Mouse (Mus musculus): ENCODE results near the gene Nkd1.
A peak's percentile ranks its signal among the peaks of the same experiment; 100 is the strongest.

Nkd1 gene

DNA sequence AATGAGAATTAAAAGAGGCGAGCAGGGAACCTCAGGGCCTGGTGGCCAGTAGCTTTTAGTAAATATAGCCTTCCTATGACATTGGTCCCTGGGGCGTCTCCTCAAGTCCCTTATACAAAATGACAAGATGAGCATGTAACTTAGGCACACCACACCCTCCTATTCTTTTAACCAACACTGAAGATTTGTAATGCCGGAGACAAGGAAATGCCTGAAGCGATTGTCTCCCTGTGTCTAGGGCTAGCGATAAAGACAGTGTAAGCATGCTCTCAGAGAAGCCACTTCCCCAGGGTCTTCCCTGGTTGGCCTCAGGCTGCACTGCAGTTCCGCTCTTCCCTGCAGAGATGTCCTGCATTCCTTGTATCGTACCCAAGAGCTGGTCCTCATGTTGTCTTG is 17.8 kb downstream of the Nkd1 start:
- no peak for DNase-seq

- DNase-seq, result no peak
Measured at GRCm38 (mm10) chr8:88539963-88540362, 18.8 kb downstream of the Nkd1 start.

- DNase-seq, result no peak
Measured at GRCm38 (mm10) chr8:88542596-88543213, 21.6 kb downstream of the Nkd1 start.

- DNase-seq, result no peak
Measured at GRCm38 (mm10) chr8:88544677-88545076, 23.5 kb downstream of the Nkd1 start.

DNA sequence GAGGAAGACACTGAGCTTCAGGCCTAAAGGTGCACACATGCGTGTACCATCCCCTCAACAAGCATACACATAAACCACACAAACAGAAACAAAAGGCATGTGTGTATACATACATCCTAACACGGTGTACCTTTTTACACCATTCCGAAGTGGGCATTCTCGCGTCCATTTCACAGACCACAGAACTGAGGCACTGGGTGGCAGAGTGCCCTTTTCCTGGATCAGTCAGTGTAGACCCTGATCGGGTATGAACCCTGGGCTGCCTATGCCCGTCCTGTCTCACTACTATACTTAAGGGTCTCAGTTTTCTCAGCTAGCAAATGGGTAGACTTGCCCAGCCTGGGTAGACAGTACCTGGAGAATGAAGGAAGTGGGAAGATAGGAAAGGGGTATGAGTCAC is 24.3 kb downstream of the Nkd1 start:
- DNase-seq, result no peak

- no peak for DNase-seq
Measured at GRCm38 (mm10) chr8:88546032-88546732, 25.0 kb downstream of the Nkd1 start.

GRCm38 (mm10) chr8:88555669-88556068 is 34.5 kb downstream of the Nkd1 start:
- no peak for DNase-seq

GRCm38 (mm10) chr8:88559985-88560473 is 38.9 kb downstream of the Nkd1 start:
- DNase-seq, result no peak

- no peak for DNase-seq
Measured at GRCm38 (mm10) chr8:88561402-88561801, 40.2 kb downstream of the Nkd1 start.

DNA sequence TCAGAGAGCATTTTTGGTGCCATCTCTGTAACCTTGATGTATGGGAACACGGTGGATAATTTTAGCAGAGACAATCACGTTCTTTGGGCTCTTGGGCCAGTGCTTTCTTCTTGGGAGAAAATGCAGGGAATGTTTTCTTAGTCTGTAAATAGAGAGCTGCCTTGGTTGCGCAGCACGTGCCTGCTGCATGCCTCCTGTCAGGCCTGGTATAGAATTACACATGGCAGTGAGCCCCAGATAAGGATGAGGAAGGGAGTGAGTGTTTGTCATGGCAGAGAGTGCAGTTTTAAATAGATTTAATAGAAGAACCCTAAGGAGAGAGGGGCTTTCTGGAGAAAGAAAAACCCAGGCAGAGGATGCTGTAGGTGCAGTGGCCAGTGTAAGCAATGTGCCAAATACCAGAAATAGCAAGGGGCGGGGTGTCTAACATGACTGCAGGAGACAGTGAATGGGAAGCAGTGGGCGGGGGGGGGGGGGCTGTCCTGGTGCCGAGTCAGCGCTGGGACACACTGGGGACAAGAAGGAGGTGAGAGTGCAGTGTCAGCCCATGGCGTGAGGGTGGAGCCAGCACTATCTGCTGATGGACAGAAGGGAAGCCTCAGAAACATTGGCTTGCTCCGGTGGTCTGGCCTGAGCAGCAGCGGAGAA is 43.2 kb downstream of the Nkd1 start:
- DNase-seq, result no peak

DNA sequence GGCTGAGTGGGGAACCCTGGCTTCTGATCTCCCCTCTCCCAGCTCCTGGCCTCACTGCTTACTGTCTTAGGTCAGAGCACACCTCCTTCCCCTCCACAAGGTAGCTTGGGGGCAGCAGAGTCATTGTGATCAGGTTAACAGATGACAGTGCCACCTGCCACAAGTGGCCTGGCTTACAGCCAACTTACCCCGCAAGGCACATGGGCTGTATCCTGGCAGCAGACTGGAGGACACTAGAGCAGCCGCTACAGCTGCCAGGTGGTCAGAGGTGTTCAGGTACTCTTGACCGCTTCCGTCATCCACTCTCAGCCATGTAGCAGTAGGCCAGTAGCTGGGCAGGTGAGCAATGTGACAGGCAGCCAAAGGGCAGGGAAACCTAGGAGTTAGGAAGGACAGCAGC is 45.0 kb downstream of the Nkd1 start:
- DNase-seq, result peak; percentile 54 to 60

DNA sequence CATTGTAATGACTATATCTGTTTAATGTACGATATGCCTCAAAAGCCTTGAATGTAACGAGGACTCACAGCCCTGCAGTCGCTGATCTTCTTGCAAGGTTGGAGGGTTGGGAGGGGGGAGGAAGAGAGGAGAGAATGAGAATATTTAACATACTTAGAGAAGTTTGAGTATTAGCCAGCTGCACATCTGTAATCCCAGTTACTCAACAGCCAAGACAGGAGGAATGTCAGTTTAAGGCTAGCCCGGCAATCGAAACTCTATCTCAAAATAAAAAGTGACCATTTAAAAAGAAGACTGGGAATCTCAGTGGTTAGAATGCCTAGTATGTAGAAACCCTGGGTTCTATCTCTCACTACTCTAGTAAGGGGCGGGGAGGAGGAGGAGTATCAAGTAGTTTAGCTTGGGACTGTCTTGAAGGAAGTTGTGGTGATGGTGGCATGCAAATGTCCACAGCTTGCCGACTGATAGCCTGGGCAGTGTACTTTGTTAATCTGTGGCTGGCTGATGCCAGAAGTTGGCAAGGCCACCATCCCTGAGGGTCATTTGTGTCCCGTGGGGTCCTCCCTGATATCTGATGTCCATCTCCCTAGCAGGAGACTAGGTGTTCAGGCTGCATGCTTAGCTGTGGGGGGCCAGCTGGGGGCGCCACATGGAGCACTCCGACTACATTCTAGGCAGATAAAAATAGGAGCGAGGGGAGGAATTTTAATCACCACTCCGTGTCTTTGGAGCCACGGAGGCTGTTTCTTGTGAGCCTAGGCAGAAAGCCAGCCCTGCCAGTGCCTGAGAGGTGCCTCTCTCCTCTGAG is 46.4 kb downstream of the Nkd1 start:
- DNase-seq, result peak in 1 of 2 experiments; percentile 32

GRCm38 (mm10) chr8:88568211-88568610 is 47.1 kb downstream of the Nkd1 start:
- no peak for DNase-seq

GRCm38 (mm10) chr8:88569366-88569765 is 48.2 kb downstream of the Nkd1 start:
- DNase-seq, result no peak

- DNase-seq, result no peak
Measured at GRCm38 (mm10) chr8:88570293-88570998, 49.3 kb downstream of the Nkd1 start.

GRCm38 (mm10) chr8:88571434-88572184 is 50.5 kb downstream of the Nkd1 start:
- peak; percentile 69 to 72 for DNase-seq

GRCm38 (mm10) chr8:88572185-88572909 is 51.2 kb downstream of the Nkd1 start:
- no peak for DNase-seq

GRCm38 (mm10) chr8:88572941-88573645 is 51.9 kb downstream of the Nkd1 start:
- DNase-seq, result no peak

GRCm38 (mm10) chr8:88574975-88575374 is 53.8 kb downstream of the Nkd1 start:
- DNase-seq, result no peak

Data from cerebellum, adult 18-20 months (tissue).